Mouse (Mus musculus): ENCODE results near the gene Brf1.
A peak's percentile ranks its signal among the peaks of the same experiment; 100 is the strongest.

DNA sequence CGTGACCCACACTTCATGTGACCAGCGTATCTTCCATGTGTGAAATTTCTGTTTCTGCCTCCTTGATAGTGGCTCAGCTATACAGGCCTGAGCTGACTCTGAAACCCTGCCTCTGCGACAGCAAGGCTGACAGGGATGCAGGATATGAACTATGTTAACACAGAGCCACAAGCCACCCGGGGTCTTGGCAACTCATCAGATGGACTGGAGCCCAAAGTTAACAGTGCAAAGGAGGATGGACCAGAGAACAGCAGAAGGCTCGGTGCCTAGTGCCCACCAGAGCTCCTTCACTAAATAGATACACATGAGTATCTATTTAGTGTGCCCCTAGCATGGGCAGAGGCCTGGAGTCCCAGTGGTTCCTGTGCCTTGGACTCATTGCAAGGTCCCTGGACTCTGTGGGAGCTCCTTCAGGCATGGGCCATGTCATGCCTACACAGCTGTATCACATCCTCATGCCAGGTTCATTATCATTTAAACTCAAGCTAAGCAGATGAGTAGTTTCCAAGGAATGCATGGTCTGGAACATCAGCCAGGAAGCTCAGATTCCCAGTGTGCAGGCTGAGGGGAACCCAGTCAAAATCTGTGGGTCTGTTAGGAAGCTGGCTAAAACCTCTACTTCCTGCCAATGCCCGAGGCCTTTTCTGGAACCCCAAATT lies 11.3 kb upstream of the Brf1 start:
- TF ChIP-seq CTCF (IDR thresholded peaks at IDR 0.05; ENCODE audit: control insufficient read depth, insufficient read depth, insufficient read length) (no peak), MYOG (IDR thresholded peaks at IDR 0.05; ENCODE audit: control insufficient read depth, extremely low read depth, insufficient read length) (no peak), CEBPB (IDR thresholded peaks at IDR 0.05; ENCODE audit: low read depth) (no peak), USF1 (IDR thresholded peaks at IDR 0.05; ENCODE audit: low read depth) (no peak), MAX (IDR thresholded peaks at IDR 0.05) (peak; percentile 13), MYOD1 (IDR thresholded peaks at IDR 0.05; ENCODE audit: control insufficient read depth, insufficient read length, low read depth) (peak; percentile 43)

Data from C2C12 (cell line).